Mouse (Mus musculus) neural tube, embryonic 12.5 days (tissue): ENCODE data around the gene Atg2a. TPM values are rescaled to one million over a fixed set of nuclear protein-coding genes. Genes with fewer than 3 reads are reported as not detected.

Source experiments
- ATAC-seq: fragments of 200-750 bp; cut with Nextera tagmentation; 2 replicates; pipeline ENCODE4 v1.8.0; 2017; ENCODE audit warnings: low read depth, mild to moderate bottlenecking, moderate TSS enrichment, moderate library complexity; ENCODE audit not compliant: low FRiP score
- H3K27ac ChIP-seq: fragments of 300-500 bp; sonication (generic); 2 replicates; pipeline ENCODE4 v1.5.1; 2016
- H3K27me3 ChIP-seq: fragments of 300-500 bp; sonication (generic); replicated peaks from 2 replicates; pipeline ENCODE4 v1.6.1; 2016; ENCODE audit warnings: mild to moderate bottlenecking
- H3K36me3 ChIP-seq: fragments of 300-500 bp; sonication (generic); 2 replicates; pipeline ENCODE4 v1.6.1; 2016; ENCODE audit warnings: mild to moderate bottlenecking
- H3K4me1 ChIP-seq: fragments of 300-500 bp; sonication (generic); 2 replicates; pipeline ENCODE4 v1.6.1; 2016
- H3K4me2 ChIP-seq: fragments of 300-500 bp; sonication (generic); replicated peaks from 2 replicates; pipeline ENCODE4 v1.6.1; 2016; ENCODE audit warnings: mild to moderate bottlenecking
- H3K4me3 ChIP-seq: fragments of 300-500 bp; sonication (generic); 2 replicates; pipeline ENCODE4 v1.5.1; 2016
- H3K9ac ChIP-seq: fragments of 300-500 bp; sonication (generic); 2 replicates; pipeline ENCODE4 v1.6.1; 2016; ENCODE audit warnings: mild to moderate bottlenecking
- H3K9me3 ChIP-seq: fragments of 300-500 bp; sonication (generic); 2 replicates; pipeline ENCODE4 v1.6.1; 2016; ENCODE audit warnings: mild to moderate bottlenecking
- WGBS: fragments of 180-500 bp; shearing (Covaris S2); methylation state at CpG from one replicate; pipeline ENCODE4 v1.1.7; 2016; 5-methylcytosine and 5-hydroxymethylcytosine counted together
- polyA plus RNA-seq: library from polyadenylated mRNA; unstranded; fragments of >200 nt; fragmentation: Nextera tagmentation; extraction: Ambion mirVana; gene quantifications from 2 replicates; pipeline ENCODE4 v1.2.1, GENCODE M21; 2016

Atg2a gene
- polyA plus RNA-seq, 1 experiment from 2014 or later = 14.7 TPM

- Histone ChIP-seq H3K9me3 (no peaks in the 10 kb centered on the region), H3K4me3 (no peak overlapping the region), H3K4me1 (peaks cover 3% of the 10 kb centered on the region; the same call in 1 of the 2 replicates), H3K27me3 (no peaks in the 10 kb centered on the region), H3K4me2 (no peak overlapping the region), H3K27ac (no peak overlapping the region), H3K36me3 (peaks cover 67% of the 10 kb centered on the region), H3K9ac (no peak overlapping the region)
- WGBS = 75% methylated on average over 10 of the region's 10 CpGs
- ATAC-seq = no peak
These were observed 49.8 kb downstream of the Atg2a start for GRCm38 (mm10) chr19:6291117-6291781.

- Histone ChIP-seq H3K36me3 (peaks cover 69% of the 10 kb centered on the region), H3K27me3 (no peaks in the 10 kb centered on the region), H3K4me3 (no peak overlapping the region), H3K4me1 (peaks cover 3% of the 10 kb centered on the region; the same call in 1 of the 2 replicates), H3K9ac (no peak overlapping the region), H3K27ac (no peak overlapping the region), H3K9me3 (no peaks in the 10 kb centered on the region), H3K4me2 (no peak overlapping the region)
- 90% methylated on average over 5 of the region's 5 CpGs for WGBS
- ATAC-seq = no peak
These were observed 50.8 kb downstream of the Atg2a start for GRCm38 (mm10) chr19:6292262-6292661.

GRCm38 (mm10) chr19:6294301-6294700 lies 52.8 kb downstream of the Atg2a start:
- no peak for ATAC-seq
- Histone ChIP-seq H3K4me1 (no peaks in the 10 kb centered on the region), H3K4me3 (no peak overlapping the region), H3K9ac (no peak overlapping the region), H3K27me3 (no peaks in the 10 kb centered on the region), H3K36me3 (peaks cover 78% of the 10 kb centered on the region), H3K9me3 (no peaks in the 10 kb centered on the region), H3K27ac (no peak overlapping the region), H3K4me2 (no peak overlapping the region)
- 95% methylated on average over 17 of the region's 17 CpGs for WGBS

GRCm38 (mm10) chr19:6296551-6297210 lies 55.2 kb downstream of the Atg2a start:
- Histone ChIP-seq H3K4me3 (no peak overlapping the region), H3K9me3 (no peaks in the 10 kb centered on the region), H3K4me1 (no peaks in the 10 kb centered on the region), H3K27me3 (no peaks in the 10 kb centered on the region), H3K27ac (no peak overlapping the region), H3K9ac (no peak overlapping the region), H3K4me2 (no peak overlapping the region), H3K36me3 (peaks cover 81% of the 10 kb centered on the region)
- 90% methylated on average over 5 of the region's 5 CpGs for WGBS
- no peak for ATAC-seq

- no peaks in the 10 kb centered on the region for H3K27me3 ChIP-seq
- H3K27ac ChIP-seq = no peak overlapping the region
- no peak for ATAC-seq
- H3K4me1 ChIP-seq = no peaks in the 10 kb centered on the region
- no peak overlapping the region for H3K9ac ChIP-seq
- H3K4me2 ChIP-seq = no peak overlapping the region
- 91% methylated on average over 9 of the region's 9 CpGs for WGBS
- H3K4me3 ChIP-seq = no peak overlapping the region
- no peaks in the 10 kb centered on the region for H3K9me3 ChIP-seq
- H3K36me3 ChIP-seq = peaks cover 73% of the 10 kb centered on the region
These were observed 56.2 kb downstream of the Atg2a start for GRCm38 (mm10) chr19:6297641-6298040.

GRCm38 (mm10) chr19:6299003-6299402 lies 57.5 kb downstream of the Atg2a start:
- H3K4me1 ChIP-seq = no peaks in the 10 kb centered on the region
- WGBS = 83% methylated on average over 4 of the region's 4 CpGs
- H3K27ac ChIP-seq = no peak overlapping the region
- no peak overlapping the region for H3K9ac ChIP-seq
- no peak overlapping the region for H3K4me2 ChIP-seq
- no peaks in the 10 kb centered on the region for H3K27me3 ChIP-seq
- H3K4me3 ChIP-seq = no peak overlapping the region
- no peak for ATAC-seq
- H3K36me3 ChIP-seq = peaks cover 67% of the 10 kb centered on the region
- no peaks in the 10 kb centered on the region for H3K9me3 ChIP-seq

- Histone ChIP-seq H3K9ac (no peak overlapping the region), H3K36me3 (peaks cover 61% of the 10 kb centered on the region), H3K9me3 (no peaks in the 10 kb centered on the region), H3K27me3 (no peaks in the 10 kb centered on the region), H3K27ac (no peak overlapping the region), H3K4me3 (no peak overlapping the region), H3K4me1 (no peaks in the 10 kb centered on the region), H3K4me2 (no peak overlapping the region)
- WGBS = 90% methylated on average over 7 of the region's 7 CpGs
- ATAC-seq = no peak
These were observed 58.2 kb downstream of the Atg2a start for GRCm38 (mm10) chr19:6299450-6300267.

- ATAC-seq = no peak
- no peaks in the 10 kb centered on the region for H3K27me3 ChIP-seq
- no peaks in the 10 kb centered on the region for H3K4me1 ChIP-seq
- H3K9ac ChIP-seq = no peak overlapping the region
- no peak overlapping the region for H3K27ac ChIP-seq
- no peak overlapping the region for H3K4me2 ChIP-seq
- 79% methylated on average over 7 of the region's 7 CpGs for WGBS
- H3K9me3 ChIP-seq = no peaks in the 10 kb centered on the region
- no peak overlapping the region for H3K4me3 ChIP-seq
- peaks cover 53% of the 10 kb centered on the region for H3K36me3 ChIP-seq
These were observed 59.0 kb downstream of the Atg2a start for GRCm38 (mm10) chr19:6300402-6300841.

- H3K27me3 ChIP-seq = no peaks in the 10 kb centered on the region
- no peak overlapping the region for H3K4me3 ChIP-seq
- peaks cover 5% of the 10 kb centered on the region; the same call in 1 of the 2 replicates for H3K4me1 ChIP-seq
- no peak overlapping the region for H3K9ac ChIP-seq
- H3K27ac ChIP-seq = no peak overlapping the region
- H3K9me3 ChIP-seq = no peaks in the 10 kb centered on the region
- peaks cover 36% of the 10 kb centered on the region for H3K36me3 ChIP-seq
- H3K4me2 ChIP-seq = no peak overlapping the region
- 92% methylated on average over 5 of the region's 5 CpGs for WGBS
- ATAC-seq = no peak
These were observed 60.6 kb downstream of the Atg2a start for GRCm38 (mm10) chr19:6302114-6302513.

GRCm38 (mm10) chr19:6302522-6302921 lies 61.1 kb downstream of the Atg2a start:
- peaks cover 5% of the 10 kb centered on the region; the same call in 1 of the 2 replicates for H3K4me1 ChIP-seq
- H3K4me2 ChIP-seq = no peak overlapping the region
- WGBS = 61% methylated on average over 4 of the region's 4 CpGs
- H3K9me3 ChIP-seq = no peaks in the 10 kb centered on the region
- H3K9ac ChIP-seq = no peak overlapping the region
- H3K4me3 ChIP-seq = no peak overlapping the region
- no peak overlapping the region for H3K27ac ChIP-seq
- H3K36me3 ChIP-seq = peaks cover 32% of the 10 kb centered on the region
- H3K27me3 ChIP-seq = no peaks in the 10 kb centered on the region
- no peak for ATAC-seq

- Histone ChIP-seq H3K9ac (no peak overlapping the region), H3K9me3 (no peaks in the 10 kb centered on the region), H3K4me3 (no peak overlapping the region), H3K27me3 (no peaks in the 10 kb centered on the region), H3K4me2 (no peak overlapping the region), H3K27ac (no peak overlapping the region), H3K4me1 (peaks cover 5% of the 10 kb centered on the region; the same call in 1 of the 2 replicates), H3K36me3 (peaks cover 20% of the 10 kb centered on the region)
- ATAC-seq = no peak
- WGBS = 84% methylated on average over 6 of the region's 6 CpGs
These were observed 62.4 kb downstream of the Atg2a start for GRCm38 (mm10) chr19:6303831-6304230.
